Comparison of ENCODE assay signal across 8 mouse cellular contexts in the genomic region with DNA sequence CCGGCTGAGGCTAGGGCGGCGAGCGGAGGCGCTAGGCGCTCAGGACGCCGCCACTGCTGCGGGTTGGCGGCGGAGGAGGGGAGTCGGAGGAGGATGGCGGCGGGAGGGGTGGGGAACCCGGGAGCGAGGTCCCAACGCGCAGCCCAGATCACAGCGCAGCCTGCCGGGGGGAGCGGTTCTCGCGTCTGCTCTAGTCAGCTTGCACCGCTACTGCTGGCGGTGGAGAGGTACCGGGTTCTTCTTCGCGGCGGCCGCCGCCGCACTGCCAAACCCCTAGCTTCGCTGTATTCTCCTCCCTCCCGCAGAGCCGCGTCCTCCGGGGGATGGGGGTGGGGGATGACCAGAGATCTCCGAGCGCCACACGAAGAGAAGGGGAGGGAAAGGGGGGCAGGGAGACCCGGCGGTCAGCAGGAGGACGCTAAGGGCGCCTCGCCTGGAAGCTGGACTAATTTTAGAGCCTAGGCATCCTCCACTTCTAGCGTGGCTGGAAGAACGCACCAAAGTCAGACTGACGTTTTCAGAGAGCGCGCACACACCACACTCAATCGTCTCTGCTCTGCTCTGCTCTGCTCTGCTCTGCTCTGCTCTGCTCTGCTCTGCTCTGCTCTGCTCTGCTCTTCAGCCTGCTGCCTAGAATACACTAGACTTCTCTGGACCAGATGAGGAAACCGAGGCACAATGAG. TPM values are rescaled to one million over a fixed set of nuclear protein-coding genes. Genes with fewer than 3 reads are reported as not detected.
DNase-seq lines count a peak whose midpoint lies in the region; ATAC-seq and TF ChIP-seq lines count a peak whose summit lies in the region.

No protein-coding gene starts in this region.

- no peak for TF ChIP-seq POLR2A in kidney, adult 2 months (IDR thresholded peaks at IDR 0.05; ENCODE audit: low read depth, low read length)

- H3K27ac ChIP-seq in kidney, adult 2 months (ENCODE audit: insufficient read depth, low read depth, low read length): no peak overlapping the region
- peak overlapping the region; percentile 84 for H3K27ac ChIP-seq in heart, embryonic 10.5 days
- H3K27ac ChIP-seq in liver, embryonic 16.5 days (ENCODE audit: low read length): no peak overlapping the region

- peak overlapping the region; percentile 28; the same call in 1 of the 2 replicates for H3K4me3 ChIP-seq in kidney, adult 2 months (ENCODE audit: insufficient read depth, low read depth, low read length)
- peak overlapping the region; percentile 75 for H3K4me3 ChIP-seq in heart, embryonic 10.5 days
- H3K4me3 ChIP-seq in liver, embryonic 16.5 days (ENCODE audit: low read depth, low read length): peak overlapping the region; percentile 42

- H3K4me1 ChIP-seq in kidney, adult 2 months (ENCODE audit: control insufficient read depth, insufficient read depth, low read length): no peaks in the 10 kb centered on the region
- H3K4me1 ChIP-seq in heart, embryonic 10.5 days: peaks cover 14% of the 10 kb centered on the region
- peaks cover 4% of the 10 kb centered on the region for H3K4me1 ChIP-seq in liver, embryonic 16.5 days (ENCODE audit: control insufficient read depth, low read depth, low read length)

- H3K27me3 ChIP-seq in kidney, adult 2 months (replicated peaks; ENCODE audit: control insufficient read depth, insufficient read depth, low read length): no peaks in the 10 kb centered on the region; the same call in 1 of the 2 replicates
- peaks cover 21% of the 10 kb centered on the region for H3K27me3 ChIP-seq in heart, embryonic 10.5 days (ENCODE audit: insufficient read depth, poor library complexity, severe bottlenecking)
- peaks cover 43% of the 10 kb centered on the region for H3K27me3 ChIP-seq in liver, embryonic 16.5 days (ENCODE audit: control insufficient read depth, insufficient read depth, low read depth, low read length)

- no peak overlapping the region for H3K9ac ChIP-seq in liver, embryonic 16.5 days (ENCODE audit: low read depth, low read length)

- 1% methylated on average over 49 of the region's 52 CpGs for WGBS in kidney, adult 2 months
- under 1% methylated on average over 39 of the region's 52 CpGs for WGBS in heart, embryonic 10.5 days
- 1% methylated on average over 49 of the region's 52 CpGs for WGBS in liver, embryonic 16.5 days (ENCODE audit: insufficient replicate concordance)

- ATAC-seq in liver, embryonic 16.5 days (ENCODE audit: low read depth): no peak

- peak; percentile 3 for DNase-seq in kidney, adult 2 months
- DNase-seq in kidney, adult 11 months: no peak
- DNase-seq in embryo, embryonic 11 days: peak; percentile 90
- DNase-seq in heart, embryonic 10.5 days (ENCODE audit: low spot score): peak; percentile 88
- peak; percentile 70 to 88 for DNase-seq in layer of hippocampus, adult 18-20 months (ENCODE audit: low spot score in 2 of 2)
- peak; percentile 20 for DNase-seq in ovary, adult 18-20 months (ENCODE audit: low spot score)
- no peak for DNase-seq in thymus, postnatal 10 days (ENCODE audit: low spot score in 2 of 2)

- no peaks in the 10 kb centered on the region for H3K36me3 ChIP-seq in kidney, adult 2 months (ENCODE audit: control insufficient read depth, insufficient read depth, low read length)
- no peaks in the 10 kb centered on the region for H3K36me3 ChIP-seq in heart, embryonic 10.5 days
- H3K36me3 ChIP-seq in liver, embryonic 16.5 days (ENCODE audit: control insufficient read depth, insufficient read depth): no peaks in the 10 kb centered on the region

- TF ChIP-seq CTCF in kidney, adult 2 months (conservative IDR thresholded peaks at IDR 0.05; ENCODE audit: insufficient read depth, insufficient read length, low read depth, low read length): no peak

- H3K9me3 ChIP-seq in heart, embryonic 10.5 days: no peaks in the 10 kb centered on the region
- H3K9me3 ChIP-seq in liver, embryonic 16.5 days (replicated peaks; ENCODE audit: control insufficient read depth, low read length): no peaks in the 10 kb centered on the region

- H3K4me2 ChIP-seq in liver, embryonic 16.5 days (ENCODE audit: low read depth, low read length): peak overlapping the region; percentile 60

RNA-seq across cellular contexts. Expression of a gene that starts 1.0 kb away (rescaled TPM):
- 0.14 and 0.18 TPM in 2 replicates for polyA plus RNA-seq in kidney, adult 2 months (2012; rRNA removed)
- polyA plus RNA-seq in heart, embryonic 10.5 days (2016; fragmentation: Nextera tagmentation; extraction: Ambion mirVana): 1.5 and 1.9 TPM in 2 replicates
- 10 to 100 TPM; 31.5 to 33.1 TPM for total RNA-seq in layer of hippocampus, adult 18-20 months (2021)
- 0.05 and 0.06 TPM in 2 replicates for polyA plus RNA-seq in liver, embryonic 16.5 days (2015; fragmentation: Nextera tagmentation; extraction: Ambion mirVana)

Comparison
In these comparisons a context has a peak if more than half of its experiments do, and no peak if none do; other contexts are left out.
1. DNase-seq: peak in kidney, adult 2 months (single experiment), embryo, embryonic 11 days (single experiment), heart, embryonic 10.5 days (single experiment), layer of hippocampus, adult 18-20 months (2 of 2) and ovary, adult 18-20 months (single experiment); none in kidney, adult 11 months (single experiment) and thymus, postnatal 10 days (0 of 2).
2. Peak in every context shown above with its lines, with median percentiles within 50 percentile points of each other: H3K4me3 ChIP-seq.